In the genomic region with DNA sequence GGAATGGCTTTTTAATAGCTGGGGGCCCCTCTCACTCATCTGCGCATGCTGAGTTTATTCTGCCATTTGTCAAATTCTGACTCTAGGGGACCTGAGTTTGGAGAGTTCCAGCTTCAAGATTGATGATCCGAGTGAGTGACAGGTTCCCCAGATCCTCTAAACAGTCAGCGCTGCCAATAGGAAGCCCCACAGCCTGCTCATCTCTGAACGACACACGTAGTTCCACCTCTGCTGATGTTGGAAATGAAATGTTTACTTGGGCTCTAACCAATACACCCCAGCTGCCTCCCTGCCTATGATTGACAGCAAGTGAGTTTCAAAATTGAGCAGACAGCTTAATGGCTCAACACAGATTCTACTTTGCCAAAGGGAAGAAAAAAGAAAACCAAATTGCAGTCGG, we compare ENCODE assay signal across 18 mouse cellular contexts.
"Had no signal": no experiment of that assay in that cellular context is flagged by ENCODE, and none has a peak within 500 bp of the region (broad histone marks: within the 10 kb centered on the region; RNA-seq: fewer than 3 reads in every experiment).

No protein-coding gene starts in this region.

- H3K36me3 ChIP-seq: liver, embryonic 13.5 days; midbrain, embryonic 12.5 days; neural tube, embryonic 12.5 days; neural tube, embryonic 15.5 days had no signal

- H3K9ac ChIP-seq: liver, embryonic 13.5 days; midbrain, embryonic 12.5 days; neural tube, embryonic 12.5 days; neural tube, embryonic 15.5 days had no signal

- H3K27me3 ChIP-seq: midbrain, embryonic 12.5 days; neural tube, embryonic 12.5 days had no signal

- H3K27ac ChIP-seq: kidney, postnatal 0 days; left cerebral cortex, adult 2 months; liver, embryonic 13.5 days; midbrain, embryonic 12.5 days; neural tube, embryonic 12.5 days; neural tube, embryonic 15.5 days; stomach, postnatal 0 days had no signal

- H3K4me3 ChIP-seq: left cerebral cortex, adult 2 months; liver, embryonic 13.5 days; midbrain, embryonic 12.5 days; neural tube, embryonic 12.5 days; neural tube, embryonic 15.5 days had no signal

- DNase-seq: kidney, adult 18-20 months; kidney, postnatal 25 days; liver, embryonic 13.5 days; lung, adult 2 months; lung, postnatal 14 days; lung, postnatal 4 days; right cerebral cortex, adult 18-20 months; right cerebral cortex, postnatal 14 days; right cerebral cortex, postnatal 4 days; thymus, adult 2 months; thymus, postnatal 14 days; thymus, postnatal 4 days had no signal

- H3K4me2 ChIP-seq: liver, embryonic 13.5 days; midbrain, embryonic 12.5 days; neural tube, embryonic 12.5 days; neural tube, embryonic 15.5 days had no signal

- H3K9me3 ChIP-seq: liver, embryonic 13.5 days; midbrain, embryonic 12.5 days; neural tube, embryonic 12.5 days; neural tube, embryonic 15.5 days had no signal

- H3K4me1 ChIP-seq: liver, embryonic 13.5 days had no signal
